21 mouse cellular contexts compared by ENCODE assay signal in genomic region chr10:125358479-125358878, GRCm38 (mm10).
"Had no signal": no experiment of that assay in that cellular context is flagged by ENCODE, and none has a peak within 500 bp of the region (broad histone marks: within the 10 kb centered on the region; RNA-seq: fewer than 3 reads in every experiment).

No protein-coding gene starts in this region.

- DNase-seq: heart, postnatal 10 days; heart, postnatal 36 days; heart, postnatal 4 days; kidney, adult 11 months; kidney, adult 18-20 months; kidney, adult 2 months; kidney, adult 8-10 months; kidney, adult 9 months; kidney, postnatal 10 days; kidney, postnatal 14 days; kidney, postnatal 25 days; kidney, postnatal 36 days; kidney, postnatal 4 days; layer of hippocampus, adult 9-11 months; layer of hippocampus, postnatal 36 days had no signal

- ATAC-seq: hindbrain, embryonic 16.5 days; hindbrain, postnatal 0 days; inflammation-experienced regulatory T-cells, adult 6 months; intestine, embryonic 15.5 days; intestine, embryonic 16.5 days; intestine, postnatal 0 days had no signal
